Mouse (Mus musculus): ENCODE measurements around the gene Cnga3. TPM values are rescaled to one million over a fixed set of nuclear protein-coding genes. Genes with fewer than 3 reads are reported as not detected.

Gene Cnga3
- polyA plus RNA-seq, 1 experiment from 2014 or later = not detected

DNA sequence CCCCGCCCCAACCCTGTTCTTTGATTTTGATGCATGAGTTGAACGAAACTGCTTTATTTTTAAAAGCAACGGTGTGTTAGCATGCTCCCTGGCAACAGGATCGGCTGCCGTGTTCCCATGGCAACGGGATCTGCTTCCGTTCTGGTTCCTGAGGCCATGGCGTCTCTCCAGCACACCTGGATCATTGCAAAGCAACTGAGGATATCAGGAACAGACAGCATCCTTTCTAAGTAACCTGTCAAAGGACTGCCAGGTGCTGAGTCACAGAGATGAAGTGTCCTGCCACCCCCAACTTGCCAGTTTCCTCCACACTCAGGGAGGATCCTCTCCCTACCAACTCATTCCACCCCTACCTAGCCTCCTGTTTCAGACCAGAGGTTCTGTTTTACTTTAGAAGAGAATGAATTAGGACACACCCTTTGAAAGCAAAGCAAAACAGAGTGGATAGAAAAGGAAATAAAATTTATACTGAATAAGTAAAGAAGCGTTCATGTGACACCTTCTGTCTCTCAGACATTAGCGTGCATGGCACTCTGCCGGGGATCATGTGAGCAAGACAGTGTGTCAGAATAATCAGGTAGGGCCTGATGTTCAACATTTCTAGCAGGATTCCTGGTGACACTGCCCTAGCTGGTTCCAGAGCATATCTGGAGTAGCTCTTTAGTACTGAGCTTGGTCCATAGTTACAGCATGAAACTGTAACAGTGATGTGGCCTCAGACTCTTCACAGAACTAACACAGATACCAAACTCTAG, 74.1 kb downstream of the Cnga3 start:
- no peak for ATAC-seq (ENCODE audit: insufficient number of reproducible peaks, low FRiP score, low TSS enrichment, low read depth)
- DNase-seq (ENCODE audit: low spot score) = peak; percentile 35
- Histone ChIP-seq H3K27ac (replicated peaks; ENCODE audit: low read depth, low read length) (no peak overlapping the region), H3K36me3 (ENCODE audit: control insufficient read depth, insufficient read depth, low read length) (no peaks in the 10 kb centered on the region), H3K9ac (ENCODE audit: low read length) (no peak overlapping the region), H3K4me3 (ENCODE audit: low read depth, low read length) (no peak overlapping the region), H3K9me3 (ENCODE audit: control insufficient read depth, low read length) (no peaks in the 10 kb centered on the region; the same call in 1 of the 2 replicates), H3K4me2 (ENCODE audit: low read depth, severe bottlenecking) (no peak overlapping the region), H3K4me1 (ENCODE audit: control insufficient read depth, insufficient read depth, low read length) (no peaks in the 10 kb centered on the region), H3K27me3 (ENCODE audit: control insufficient read depth, insufficient read depth, low read length) (no peaks in the 10 kb centered on the region)
- 75% methylated on average over 11 of the region's 11 CpGs for WGBS

DNA sequence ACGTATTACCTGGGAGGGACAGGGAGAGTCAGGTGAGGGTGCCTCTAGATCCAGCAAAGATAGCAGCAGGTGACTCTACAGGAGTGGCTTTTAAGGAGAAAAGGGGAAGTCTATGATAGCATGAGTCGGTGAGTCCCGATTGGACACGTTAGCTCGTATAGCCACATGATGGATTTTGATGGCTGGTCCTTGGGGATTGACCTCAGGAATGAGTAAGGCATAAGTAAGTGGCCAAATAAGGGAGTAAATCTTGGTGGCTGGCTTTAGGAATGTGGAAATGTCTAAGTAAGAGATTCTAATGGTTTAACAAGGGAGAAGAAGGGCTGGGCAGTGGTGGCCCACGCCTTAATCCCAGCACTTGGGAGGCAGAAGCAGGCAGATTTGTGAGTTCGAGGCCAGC, 74.7 kb downstream of the Cnga3 start:
- no peak overlapping the region for H3K4me2 ChIP-seq (ENCODE audit: low read depth, severe bottlenecking)
- no peak overlapping the region for H3K9ac ChIP-seq (ENCODE audit: low read length)
- H3K9me3 ChIP-seq (ENCODE audit: control insufficient read depth, low read length) = no peaks in the 10 kb centered on the region; the same call in 1 of the 2 replicates
- WGBS = 86% methylated on average over 7 of the region's 7 CpGs
- no peak overlapping the region for H3K4me3 ChIP-seq (ENCODE audit: low read depth, low read length)
- H3K27me3 ChIP-seq (ENCODE audit: control insufficient read depth, insufficient read depth, low read length) = no peaks in the 10 kb centered on the region
- DNase-seq (ENCODE audit: low spot score) = no peak
- ATAC-seq (ENCODE audit: insufficient number of reproducible peaks, low FRiP score, low TSS enrichment, low read depth) = no peak
- H3K36me3 ChIP-seq (ENCODE audit: control insufficient read depth, insufficient read depth, low read length) = no peaks in the 10 kb centered on the region
- no peaks in the 10 kb centered on the region for H3K4me1 ChIP-seq (ENCODE audit: control insufficient read depth, insufficient read depth, low read length)
- no peak overlapping the region for H3K27ac ChIP-seq (replicated peaks; ENCODE audit: low read depth, low read length)

DNA sequence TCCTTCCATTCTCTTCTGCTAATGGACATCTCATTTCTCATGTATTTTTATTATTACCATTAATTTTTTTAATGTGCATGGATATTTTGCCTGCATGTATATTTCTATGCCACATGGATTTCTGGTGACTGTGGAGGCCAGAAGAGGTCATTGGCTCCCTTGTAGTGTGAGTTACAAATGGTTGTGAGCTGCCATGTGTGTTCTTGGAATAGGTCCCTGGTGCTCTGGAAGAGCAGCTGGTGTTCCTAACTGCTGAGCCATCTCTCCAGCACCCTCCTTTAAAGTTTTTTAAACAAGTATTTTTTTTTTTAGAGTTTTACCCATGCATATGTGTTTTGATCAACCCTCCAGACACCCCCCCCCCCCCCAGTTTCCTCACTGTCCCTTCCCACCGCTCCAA, 82.2 kb downstream of the Cnga3 start:
- Histone ChIP-seq H3K9me3 (ENCODE audit: control insufficient read depth, low read length) (no peaks in the 10 kb centered on the region), H3K9ac (ENCODE audit: low read length) (no peak overlapping the region), H3K36me3 (ENCODE audit: control insufficient read depth, insufficient read depth, low read length) (no peaks in the 10 kb centered on the region), H3K4me2 (ENCODE audit: low read depth, severe bottlenecking) (no peak overlapping the region), H3K27me3 (ENCODE audit: control insufficient read depth, insufficient read depth, low read length) (no peaks in the 10 kb centered on the region), H3K27ac (replicated peaks; ENCODE audit: low read depth, low read length) (no peak overlapping the region), H3K4me1 (ENCODE audit: control insufficient read depth, insufficient read depth, low read length) (peaks cover 6% of the 10 kb centered on the region), H3K4me3 (ENCODE audit: low read depth, low read length) (no peak overlapping the region)
- no peak for ATAC-seq (ENCODE audit: insufficient number of reproducible peaks, low FRiP score, low TSS enrichment, low read depth)
- no peak for DNase-seq (ENCODE audit: low spot score)
- WGBS = 38% methylated on average over 1 of the region's 1 CpGs

DNA sequence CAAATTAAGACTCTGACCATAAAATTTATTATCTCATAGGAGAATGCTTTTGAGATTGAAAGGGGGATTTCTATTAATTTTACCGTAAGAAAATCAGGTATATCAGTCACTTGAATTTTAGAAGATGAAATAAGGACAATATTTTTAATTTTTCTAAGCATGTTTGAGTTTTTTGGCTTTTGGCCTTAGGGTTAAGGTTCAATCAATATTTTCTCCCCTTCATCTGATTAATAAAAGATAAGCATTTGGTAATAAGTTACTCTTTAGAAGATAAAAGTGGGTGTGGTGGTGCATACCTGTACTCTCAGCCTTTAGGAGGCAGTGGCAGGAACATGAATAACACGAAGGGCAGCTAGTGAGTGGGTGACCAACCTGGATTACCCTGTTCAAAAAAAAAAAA, 84.7 kb downstream of the Cnga3 start:
- Histone ChIP-seq H3K4me1 (ENCODE audit: control insufficient read depth, insufficient read depth, low read length) (peaks cover 6% of the 10 kb centered on the region), H3K9ac (ENCODE audit: low read length) (no peak overlapping the region), H3K9me3 (ENCODE audit: control insufficient read depth, low read length) (no peaks in the 10 kb centered on the region), H3K4me2 (ENCODE audit: low read depth, severe bottlenecking) (no peak overlapping the region), H3K36me3 (ENCODE audit: control insufficient read depth, insufficient read depth, low read length) (no peaks in the 10 kb centered on the region), H3K4me3 (ENCODE audit: low read depth, low read length) (no peak overlapping the region), H3K27ac (replicated peaks; ENCODE audit: low read depth, low read length) (no peak overlapping the region), H3K27me3 (ENCODE audit: control insufficient read depth, insufficient read depth, low read length) (no peaks in the 10 kb centered on the region)
- DNase-seq (ENCODE audit: low spot score) = no peak
- ATAC-seq (ENCODE audit: insufficient number of reproducible peaks, low FRiP score, low TSS enrichment, low read depth) = no peak
- WGBS = 76% methylated on average over 2 of the region's 2 CpGs

DNA sequence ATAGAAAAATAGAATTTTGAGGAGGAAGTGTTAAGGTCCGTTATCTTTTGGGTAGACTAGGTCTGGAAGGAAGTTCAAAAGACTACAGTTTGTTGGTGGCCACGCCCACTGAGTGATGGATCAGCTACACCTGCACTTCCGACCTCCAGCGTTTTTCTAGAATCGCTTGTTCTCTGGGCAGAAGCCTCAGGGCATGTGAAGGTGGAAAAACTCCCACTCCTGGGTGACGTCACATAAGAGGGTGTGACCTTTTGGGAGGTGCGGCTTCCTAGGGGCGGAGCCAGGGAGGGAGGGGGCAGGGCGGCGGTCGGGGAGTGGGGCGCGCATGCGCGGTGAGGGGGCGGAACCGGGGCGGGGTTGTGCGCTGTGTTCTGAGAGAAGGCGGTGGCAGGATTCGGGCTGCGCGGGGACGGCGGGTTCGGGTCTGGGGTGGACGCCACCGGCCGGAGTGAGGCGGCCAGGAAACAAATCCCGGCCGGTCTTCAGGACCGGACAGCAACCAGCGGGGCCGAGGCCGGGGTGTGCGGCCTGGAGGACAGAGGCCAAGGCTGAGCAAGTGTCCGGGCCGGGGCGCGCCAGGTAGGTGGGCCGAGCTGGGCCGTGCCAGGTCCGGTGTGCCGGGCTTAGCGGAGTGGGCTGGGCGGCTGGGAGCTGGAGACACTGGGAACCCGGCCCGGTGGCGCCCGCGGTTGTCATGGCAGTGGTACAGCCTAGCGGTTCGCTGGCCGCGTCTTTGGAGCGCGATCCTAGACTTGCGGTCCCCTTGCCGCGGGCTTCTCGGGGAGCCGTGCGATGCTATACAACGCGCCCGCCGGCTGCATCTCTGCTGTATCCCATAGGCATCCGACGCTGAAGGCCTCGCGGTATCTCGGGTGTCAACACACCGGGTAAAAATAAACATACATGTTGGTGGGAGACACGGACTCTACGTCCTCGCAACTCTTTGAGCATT, 85.6 kb downstream of the Cnga3 start, which contains the start of gene Inpp4a:
Gene Inpp4a (plus strand): TSS at position 326 of the 952 bp plus-strand sequence.
- H3K27ac ChIP-seq (replicated peaks; ENCODE audit: low read depth, low read length) = no peak within 1 kb of the TSS
- 1% methylated on average over 74 of the region's 77 CpGs for WGBS

DNA sequence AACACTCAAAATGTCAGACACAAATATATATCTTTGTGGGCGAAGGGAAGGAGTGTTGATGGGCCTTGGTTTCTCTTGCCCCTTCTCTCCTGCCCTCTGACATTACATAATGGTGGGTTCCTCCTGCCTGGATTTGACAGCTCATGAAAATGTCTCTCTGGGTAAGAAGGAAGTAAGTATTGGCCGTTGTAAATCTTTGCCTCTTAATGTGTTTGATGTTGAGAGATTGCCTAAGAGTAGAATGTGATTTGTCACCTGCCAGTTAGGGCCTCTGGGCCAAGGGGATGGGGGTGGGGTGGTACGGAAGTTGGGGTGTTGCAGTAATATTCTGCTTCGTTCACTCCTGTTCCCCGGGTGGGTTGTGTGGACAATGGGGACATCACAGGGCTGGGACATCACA, 86.4 kb downstream of the Cnga3 start:
- peak overlapping the region; percentile 93 for H3K4me3 ChIP-seq (ENCODE audit: low read depth, low read length)
- H3K27ac ChIP-seq (replicated peaks; ENCODE audit: low read depth, low read length) = no peak overlapping the region
- no peaks in the 10 kb centered on the region for H3K27me3 ChIP-seq (ENCODE audit: control insufficient read depth, insufficient read depth, low read length)
- H3K4me1 ChIP-seq (ENCODE audit: control insufficient read depth, insufficient read depth, low read length) = peaks cover 6% of the 10 kb centered on the region
- peak overlapping the region; percentile 80 for H3K4me2 ChIP-seq (ENCODE audit: low read depth, severe bottlenecking)
- peak overlapping the region; percentile 72 for H3K9ac ChIP-seq (ENCODE audit: low read length)
- no peak for ATAC-seq (ENCODE audit: insufficient number of reproducible peaks, low FRiP score, low TSS enrichment, low read depth)
- WGBS = 21% methylated on average over 5 of the region's 5 CpGs
- no peak for DNase-seq (ENCODE audit: low spot score)
- no peaks in the 10 kb centered on the region for H3K36me3 ChIP-seq (ENCODE audit: control insufficient read depth, insufficient read depth, low read length)
- no peaks in the 10 kb centered on the region for H3K9me3 ChIP-seq (ENCODE audit: control insufficient read depth, low read length)

More for the DNA sequence above, 85.6 kb downstream of the Cnga3 start, which contains the start of gene Inpp4a:
- Histone ChIP-seq H3K4me1 (ENCODE audit: control insufficient read depth, insufficient read depth, low read length) (peaks cover 6% of the 10 kb centered on the region), H3K9me3 (ENCODE audit: control insufficient read depth, low read length) (no peaks in the 10 kb centered on the region), H3K4me2 (ENCODE audit: low read depth, severe bottlenecking) (peak within 1 kb of the TSS; percentile 80), H3K9ac (ENCODE audit: low read length) (peak within 1 kb of the TSS; percentile 72), H3K36me3 (ENCODE audit: control insufficient read depth, insufficient read depth, low read length) (no peaks in the 10 kb centered on the region), H3K4me3 (ENCODE audit: low read depth, low read length) (peak within 1 kb of the TSS; percentile 93), H3K27me3 (ENCODE audit: control insufficient read depth, insufficient read depth, low read length) (no peaks in the 10 kb centered on the region)
- ATAC-seq (ENCODE audit: insufficient number of reproducible peaks, low FRiP score, low TSS enrichment, low read depth) (peak; percentile 89), DNase-seq (ENCODE audit: low spot score) (peak; percentile 96)

DNA sequence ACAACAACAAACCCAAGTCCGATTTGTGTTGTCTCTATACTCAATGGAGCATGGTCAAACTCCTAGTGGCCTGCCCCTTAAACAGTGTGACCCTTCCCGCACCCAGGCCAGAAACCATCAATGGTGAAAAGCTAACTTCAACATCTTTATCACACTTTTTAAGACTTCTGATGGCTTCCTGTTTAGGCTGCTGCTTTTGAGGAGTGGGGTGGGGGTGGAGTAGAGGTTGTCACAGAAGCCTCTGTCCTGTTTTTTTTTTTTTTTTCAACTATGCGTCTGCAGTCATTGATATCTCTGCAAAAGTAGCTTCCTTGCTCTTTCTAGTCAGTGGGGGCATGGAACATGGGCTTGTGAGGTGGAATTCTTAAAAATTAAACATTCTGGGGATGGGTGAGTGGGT, 88.6 kb downstream of the Cnga3 start:
- no peaks in the 10 kb centered on the region for H3K36me3 ChIP-seq (ENCODE audit: control insufficient read depth, insufficient read depth, low read length)
- no peak overlapping the region for H3K4me3 ChIP-seq (ENCODE audit: low read depth, low read length)
- H3K27ac ChIP-seq (replicated peaks; ENCODE audit: low read depth, low read length) = no peak overlapping the region
- no peak overlapping the region for H3K4me2 ChIP-seq (ENCODE audit: low read depth, severe bottlenecking)
- H3K9me3 ChIP-seq (ENCODE audit: control insufficient read depth, low read length) = no peaks in the 10 kb centered on the region
- ATAC-seq (ENCODE audit: insufficient number of reproducible peaks, low FRiP score, low TSS enrichment, low read depth) = no peak
- no peak for DNase-seq (ENCODE audit: low spot score)
- H3K4me1 ChIP-seq (ENCODE audit: control insufficient read depth, insufficient read depth, low read length) = peaks cover 6% of the 10 kb centered on the region
- H3K27me3 ChIP-seq (ENCODE audit: control insufficient read depth, insufficient read depth, low read length) = no peaks in the 10 kb centered on the region
- H3K9ac ChIP-seq (ENCODE audit: low read length) = no peak overlapping the region
- WGBS = 63% methylated on average over 3 of the region's 3 CpGs

DNA sequence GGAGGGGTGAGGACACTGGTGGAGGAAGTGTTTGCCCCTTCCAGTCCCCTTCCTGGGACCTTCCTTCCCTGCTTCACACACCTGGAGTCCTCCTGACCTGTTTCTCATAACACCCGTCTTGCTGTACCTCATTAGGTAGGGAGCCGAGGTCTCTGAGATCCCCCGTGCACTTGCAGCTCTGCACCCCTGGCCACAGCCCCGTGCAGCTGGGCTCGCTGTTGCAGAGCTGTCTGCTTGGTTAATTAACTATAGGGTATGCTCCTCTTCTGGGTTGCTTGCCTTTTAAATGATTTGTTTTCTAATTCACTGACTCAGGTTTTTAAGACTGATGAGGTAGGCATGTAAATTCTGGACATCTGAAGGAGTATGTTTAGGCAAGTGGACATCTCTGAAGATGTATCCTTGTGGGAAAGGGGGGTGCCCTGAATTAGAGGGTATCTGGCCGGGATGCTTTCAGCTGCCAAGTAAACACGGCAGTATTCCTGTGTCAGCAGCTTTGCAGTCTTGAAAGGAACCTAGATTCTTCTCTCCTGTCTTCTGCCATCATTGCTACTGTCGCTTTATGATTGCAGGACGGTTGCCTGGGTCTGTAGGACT, 91.6 kb downstream of the Cnga3 start:
- Histone ChIP-seq H3K9ac (ENCODE audit: low read length) (no peak overlapping the region), H3K4me1 (ENCODE audit: control insufficient read depth, insufficient read depth, low read length) (peaks cover 2% of the 10 kb centered on the region), H3K4me2 (ENCODE audit: low read depth, severe bottlenecking) (no peak overlapping the region), H3K27ac (replicated peaks; ENCODE audit: low read depth, low read length) (no peak overlapping the region), H3K4me3 (ENCODE audit: low read depth, low read length) (no peak overlapping the region), H3K36me3 (ENCODE audit: control insufficient read depth, insufficient read depth, low read length) (no peaks in the 10 kb centered on the region), H3K27me3 (ENCODE audit: control insufficient read depth, insufficient read depth, low read length) (no peaks in the 10 kb centered on the region), H3K9me3 (ENCODE audit: control insufficient read depth, low read length) (0 out of 2 replicates have a peak, but pooled peaks cover 2% of the 10 kb centered on the region)
- DNase-seq (ENCODE audit: low spot score) (no peak), ATAC-seq (ENCODE audit: insufficient number of reproducible peaks, low FRiP score, low TSS enrichment, low read depth) (no peak)
- 72% methylated on average over 9 of the region's 9 CpGs for WGBS
